Mouse (Mus musculus) kidney, embryonic 15.5 days (tissue): ENCODE measurements around the gene Mars. TPM values are rescaled to one million over a fixed set of nuclear protein-coding genes. Genes with fewer than 3 reads are reported as not detected.

Experiments
- ATAC-seq: fragments of 200-750 bp; cut with Nextera tagmentation; replicated peaks from 2 replicates; pipeline ENCODE4 v1.8.0; 2017; ENCODE audit warnings: moderate TSS enrichment; ENCODE audit not compliant: low FRiP score
- H3K27ac ChIP-seq: fragments of 300-500 bp; sonication (generic); 2 replicates; pipeline ENCODE4 v1.5.1; 2015; ENCODE audit warnings: mild to moderate bottlenecking, inconsistent platforms
- H3K27me3 ChIP-seq: fragments of 300-500 bp; sonication (generic); 2 replicates; pipeline ENCODE4 v1.6.1; 2015; ENCODE audit warnings: inconsistent platforms
- H3K36me3 ChIP-seq: fragments of 300-500 bp; sonication (generic); 2 replicates; pipeline ENCODE4 v1.6.1; 2015; ENCODE audit warnings: inconsistent platforms
- H3K4me1 ChIP-seq: fragments of 300-500 bp; sonication (generic); 2 replicates; pipeline ENCODE4 v1.6.1; 2015; ENCODE audit warnings: inconsistent platforms
- H3K4me2 ChIP-seq: fragments of 300-500 bp; sonication (generic); 2 replicates; pipeline ENCODE4 v1.6.1; 2015; ENCODE audit warnings: moderate library complexity, mild to moderate bottlenecking, inconsistent platforms
- H3K4me3 ChIP-seq: fragments of 300-500 bp; sonication (generic); replicated peaks from 2 replicates; pipeline ENCODE4 v1.5.1; 2015; ENCODE audit warnings: mild to moderate bottlenecking, inconsistent platforms
- H3K9ac ChIP-seq: fragments of 300-500 bp; sonication (generic); 2 replicates; pipeline ENCODE4 v1.6.1; 2015; ENCODE audit warnings: mild to moderate bottlenecking, inconsistent platforms
- H3K9me3 ChIP-seq: fragments of 300-500 bp; sonication (generic); replicated peaks from 2 replicates; pipeline ENCODE4 v1.6.1; 2016; ENCODE audit warnings: inconsistent platforms
- WGBS: fragments of 180-500 bp; shearing (Covaris S2); methylation state at CpG from one replicate; pipeline ENCODE4 v1.1.7; 2015; ENCODE audit warnings: mixed read lengths; 5-methylcytosine and 5-hydroxymethylcytosine counted together
- polyA plus RNA-seq: library from polyadenylated mRNA; unstranded; fragments of >200 nt; fragmentation: Nextera tagmentation; extraction: Ambion mirVana; gene quantifications from 2 replicates; pipeline ENCODE4 v1.2.1, GENCODE M21; 2015

The Mars gene
- polyA plus RNA-seq, result 120 and 127 TPM in 2 replicates

DNA sequence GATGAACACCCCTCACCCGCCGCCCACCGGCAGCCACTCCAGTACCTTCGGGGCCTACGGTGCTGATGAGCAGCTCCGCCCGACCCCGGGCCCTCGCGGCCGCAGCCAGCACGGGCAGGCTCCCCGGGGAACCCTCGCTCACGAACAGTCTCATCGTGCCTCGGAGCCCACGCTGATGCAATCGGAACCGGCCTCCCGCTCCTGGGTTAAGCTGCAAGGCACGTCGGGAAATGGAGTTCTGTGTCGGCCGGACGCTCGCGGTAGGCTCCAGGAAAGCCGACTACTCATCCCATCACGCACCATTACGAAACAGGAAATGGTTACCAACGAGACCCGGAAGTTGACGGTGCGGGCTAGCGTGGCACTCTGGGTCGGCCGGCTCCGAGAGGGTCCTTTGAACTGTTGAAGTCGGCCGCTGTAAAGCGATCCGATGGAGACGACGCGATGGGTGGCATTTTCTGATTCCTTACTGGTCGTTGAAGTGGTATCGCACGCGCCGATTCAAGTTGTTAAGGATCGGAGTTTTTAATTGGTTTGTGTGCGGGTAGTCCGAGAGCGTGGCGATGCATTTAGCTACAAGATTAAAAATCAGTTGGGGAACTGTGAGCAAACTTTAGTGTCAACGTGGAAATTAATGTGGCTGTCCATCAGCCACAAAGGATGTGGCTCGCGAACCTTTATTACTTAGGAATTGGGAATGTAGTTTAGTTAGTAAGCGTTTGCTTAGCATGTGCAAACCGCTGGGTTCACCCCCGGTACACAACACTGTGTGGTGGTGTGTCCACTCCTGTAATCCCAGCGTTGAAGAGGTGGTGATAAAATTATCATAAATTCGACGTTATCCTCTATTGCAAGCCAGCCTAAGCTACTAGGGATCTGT lies at the start of gene Mars:
Mars (minus strand) TSS at position 311 of the 880 bp plus-strand sequence.
- H3K9me3 ChIP-seq, result no peaks in the 10 kb centered on the region
- H3K4me1 ChIP-seq, result peaks cover 18% of the 10 kb centered on the region
- H3K4me3 ChIP-seq, result peak within 1 kb of the TSS; percentile 81
- ATAC-seq, result peak; percentile 96
- WGBS, result under 1% methylated on average over 65 of the region's 65 CpGs
- no peaks in the 10 kb centered on the region for H3K27me3 ChIP-seq
- H3K9ac ChIP-seq, result peak within 1 kb of the TSS; percentile 82
- peak within 1 kb of the TSS; percentile 79 for H3K27ac ChIP-seq
- peak within 1 kb of the TSS; percentile 67 for H3K4me2 ChIP-seq
- peaks cover 32% of the 10 kb centered on the region for H3K36me3 ChIP-seq

DNA sequence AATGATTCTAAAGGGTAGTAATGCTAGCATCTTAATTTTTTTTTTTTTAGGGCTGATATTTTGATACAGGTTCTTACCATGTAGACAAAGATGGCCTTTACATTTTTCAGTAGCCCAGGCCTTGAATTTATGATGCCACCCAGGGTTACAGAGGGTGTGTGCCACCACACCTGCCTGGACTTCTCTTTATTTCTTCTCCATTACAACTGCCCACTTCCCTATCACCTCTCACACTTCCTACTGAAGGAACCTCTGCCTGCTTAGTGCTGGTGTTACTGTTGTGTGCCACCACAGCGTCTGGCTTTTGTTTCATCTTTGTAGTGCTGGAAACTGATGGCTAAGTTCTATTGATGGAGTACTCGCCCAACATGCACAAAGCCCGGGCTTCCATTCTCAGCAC lies 49.1 kb upstream of the Mars start:
- no peaks in the 10 kb centered on the region for H3K4me1 ChIP-seq
- H3K9me3 ChIP-seq, result no peaks in the 10 kb centered on the region
- no peaks in the 10 kb centered on the region for H3K27me3 ChIP-seq
- WGBS, result 87% methylated on average over 3 of the region's 3 CpGs
- H3K4me2 ChIP-seq, result no peak overlapping the region
- no peak overlapping the region for H3K27ac ChIP-seq
- H3K4me3 ChIP-seq, result no peak overlapping the region
- ATAC-seq, result no peak
- H3K9ac ChIP-seq, result no peak overlapping the region
- H3K36me3 ChIP-seq, result no peaks in the 10 kb centered on the region

DNA sequence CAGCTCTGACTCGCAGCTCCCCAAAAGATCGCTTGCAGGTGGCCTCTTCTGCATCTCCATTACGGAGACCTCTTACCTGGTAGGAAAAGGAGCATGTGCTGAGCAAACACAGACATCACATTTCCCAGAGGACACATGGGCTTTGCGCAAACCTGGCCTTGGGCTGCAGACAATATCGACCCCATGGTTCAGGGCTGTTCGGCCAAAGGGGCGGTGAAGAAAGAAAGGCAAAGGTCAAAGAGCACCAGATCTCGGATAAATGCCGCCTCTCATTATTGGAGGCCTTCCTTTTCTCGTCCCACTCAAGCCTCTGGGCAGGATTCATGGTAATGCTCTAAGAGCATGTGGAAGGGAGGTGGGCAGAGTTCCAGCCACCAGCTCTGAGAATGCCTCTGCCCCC lies 43.8 kb upstream of the Mars start:
- H3K27ac ChIP-seq, result no peak overlapping the region
- H3K4me2 ChIP-seq, result no peak overlapping the region
- H3K9ac ChIP-seq, result no peak overlapping the region
- peaks cover 4% of the 10 kb centered on the region; the same call in 1 of the 2 replicates for H3K27me3 ChIP-seq
- WGBS, result 79% methylated on average over 10 of the region's 10 CpGs
- H3K36me3 ChIP-seq, result no peaks in the 10 kb centered on the region
- no peak overlapping the region for H3K4me3 ChIP-seq
- H3K4me1 ChIP-seq, result peaks cover 10% of the 10 kb centered on the region
- no peaks in the 10 kb centered on the region for H3K9me3 ChIP-seq
- ATAC-seq, result no peak

DNA sequence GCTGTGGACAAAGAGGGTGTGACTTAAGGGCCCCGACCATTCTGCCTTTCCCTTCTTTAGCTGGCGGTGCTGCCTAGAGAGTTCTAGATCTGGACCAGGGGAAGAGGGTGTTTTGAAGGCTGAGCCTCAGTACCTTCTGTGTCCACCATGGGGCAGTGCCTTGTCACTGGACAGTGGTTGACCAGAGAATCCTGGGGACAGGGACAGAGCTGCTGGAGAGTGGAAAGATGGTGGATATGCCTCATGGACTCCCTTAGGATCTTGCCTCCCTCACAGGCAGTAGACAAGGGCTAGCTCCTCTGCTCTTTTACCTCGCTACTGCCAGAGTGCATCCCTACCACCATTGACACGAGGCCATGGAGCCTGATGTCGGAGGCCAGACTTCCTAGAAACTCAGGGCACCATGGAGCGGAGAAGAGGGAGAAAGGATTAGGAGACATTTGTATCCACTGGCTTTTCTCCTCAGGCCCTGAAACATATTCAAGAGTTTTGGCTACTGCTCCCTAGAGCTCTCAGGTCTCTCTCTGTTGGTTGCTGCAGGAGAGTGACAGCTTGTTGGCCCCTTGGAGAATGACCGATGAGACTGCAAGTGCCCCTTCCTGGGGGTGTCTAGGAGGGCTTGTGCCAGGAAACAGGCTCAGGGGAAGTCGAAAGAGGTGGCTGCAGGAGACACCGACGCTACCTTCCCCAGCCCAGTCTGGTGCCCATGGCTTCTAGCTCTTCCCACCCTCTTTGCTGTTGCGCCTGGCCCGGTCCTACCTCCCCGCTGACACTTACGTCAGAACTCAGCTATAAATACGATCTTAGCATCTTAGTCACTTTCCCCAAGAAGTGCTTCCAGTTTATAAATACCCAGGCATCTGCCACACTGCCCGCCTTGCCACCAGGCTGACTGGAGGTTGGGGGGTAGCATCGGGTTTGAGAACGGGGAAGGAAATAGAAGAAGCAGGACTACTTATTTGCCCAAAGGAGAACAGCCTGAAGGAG lies 42.6 kb upstream of the Mars start, which contains the start of gene Inhbe:
Inhbe (minus strand) TSS at position 503 of the 987 bp plus-strand sequence.
- peaks cover 4% of the 10 kb centered on the region; the same call in 1 of the 2 replicates for H3K27me3 ChIP-seq
- peaks cover 10% of the 10 kb centered on the region for H3K4me1 ChIP-seq
- H3K9ac ChIP-seq, result no peak within 1 kb of the TSS
- H3K36me3 ChIP-seq, result no peaks in the 10 kb centered on the region
- no peak for ATAC-seq
- no peak within 1 kb of the TSS for H3K4me2 ChIP-seq
- WGBS, result 84% methylated on average over 18 of the region's 18 CpGs
- no peak within 1 kb of the TSS for H3K4me3 ChIP-seq
- H3K27ac ChIP-seq, result no peak within 1 kb of the TSS
- no peaks in the 10 kb centered on the region for H3K9me3 ChIP-seq

DNA sequence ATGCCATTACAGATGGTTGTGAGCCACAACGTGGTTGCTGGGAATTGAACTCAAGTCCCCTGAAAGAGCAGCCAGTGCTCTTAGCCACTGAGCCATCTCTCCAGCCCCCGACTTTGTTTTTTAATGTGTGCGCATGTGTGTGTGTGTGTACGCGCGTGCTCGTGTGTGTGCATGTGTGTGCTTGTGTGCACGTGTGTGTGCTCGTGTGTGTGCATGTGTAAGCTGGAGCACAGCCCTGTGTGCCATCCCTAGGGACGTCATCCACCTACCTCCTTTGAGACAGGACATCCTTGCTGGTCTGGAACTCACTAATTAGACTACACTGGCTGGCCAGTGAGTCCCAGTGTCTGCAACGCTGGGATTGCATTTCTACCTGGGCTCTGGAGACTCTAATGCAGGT lies 41.2 kb upstream of the Mars start:
- Histone ChIP-seq H3K36me3 (no peaks in the 10 kb centered on the region), H3K27me3 (peaks cover 4% of the 10 kb centered on the region; the same call in 1 of the 2 replicates), H3K27ac (no peak overlapping the region), H3K9me3 (no peaks in the 10 kb centered on the region), H3K4me1 (peaks cover 10% of the 10 kb centered on the region), H3K4me3 (no peak overlapping the region), H3K4me2 (no peak overlapping the region), H3K9ac (no peak overlapping the region)
- no peak for ATAC-seq
- 90% methylated on average over 11 of the region's 11 CpGs for WGBS

DNA sequence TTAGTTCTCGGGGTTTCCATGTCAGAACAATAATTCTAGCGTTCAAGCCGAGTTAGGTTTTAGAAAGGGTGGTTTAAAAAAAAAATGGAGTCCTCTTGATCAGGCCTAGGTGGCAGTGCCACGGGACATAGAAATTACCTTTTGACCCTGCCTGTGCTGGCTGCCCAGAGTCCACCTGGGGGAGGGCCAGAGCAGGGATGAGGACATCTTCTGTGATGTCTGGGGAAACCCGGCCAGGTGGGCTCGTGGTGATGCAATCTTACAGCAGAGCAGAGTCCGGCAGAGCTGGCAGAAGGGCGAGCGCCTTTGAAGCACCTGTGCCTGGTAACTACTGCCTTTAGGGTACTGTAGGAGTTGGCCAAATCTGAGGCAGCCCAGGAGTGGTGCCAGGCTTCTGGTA lies 40.6 kb upstream of the Mars start:
- Histone ChIP-seq H3K27me3 (peaks cover 4% of the 10 kb centered on the region; the same call in 1 of the 2 replicates), H3K4me3 (no peak overlapping the region), H3K9me3 (no peaks in the 10 kb centered on the region), H3K36me3 (no peaks in the 10 kb centered on the region), H3K9ac (no peak overlapping the region), H3K4me1 (peaks cover 10% of the 10 kb centered on the region), H3K27ac (no peak overlapping the region), H3K4me2 (no peak overlapping the region; the same call in 1 of the 2 replicates)
- no peak for ATAC-seq
- 81% methylated on average over 9 of the region's 9 CpGs for WGBS

DNA sequence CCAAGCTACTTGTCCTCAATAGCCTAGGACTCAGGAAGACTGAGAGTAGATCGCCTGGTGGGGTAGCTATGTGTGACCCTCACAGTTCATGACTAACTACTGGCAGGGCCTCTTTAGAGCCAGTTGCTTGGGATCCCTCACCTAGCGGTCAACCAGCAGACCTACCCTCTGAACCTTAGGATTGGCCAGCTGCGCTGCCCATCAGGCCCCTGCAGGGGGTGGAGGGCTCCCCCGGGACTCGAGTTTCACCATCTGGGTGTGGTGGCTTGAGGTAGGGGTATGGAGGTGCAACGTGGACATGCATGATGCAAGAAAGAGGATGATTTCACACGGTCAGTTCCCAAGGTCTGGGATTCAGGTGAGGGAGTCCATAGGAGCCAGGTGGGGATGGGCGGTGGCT lies 40.1 kb upstream of the Mars start:
- peaks cover 4% of the 10 kb centered on the region; the same call in 1 of the 2 replicates for H3K27me3 ChIP-seq
- H3K4me1 ChIP-seq, result peaks cover 10% of the 10 kb centered on the region
- no peaks in the 10 kb centered on the region for H3K9me3 ChIP-seq
- no peak overlapping the region for H3K9ac ChIP-seq
- H3K36me3 ChIP-seq, result no peaks in the 10 kb centered on the region
- H3K4me3 ChIP-seq, result no peak overlapping the region
- WGBS, result 62% methylated on average over 8 of the region's 8 CpGs
- no peak overlapping the region for H3K27ac ChIP-seq
- no peak overlapping the region; the same call in 1 of the 2 replicates for H3K4me2 ChIP-seq
- ATAC-seq, result peak; percentile 26; the same call in 1 of the 2 replicates

DNA sequence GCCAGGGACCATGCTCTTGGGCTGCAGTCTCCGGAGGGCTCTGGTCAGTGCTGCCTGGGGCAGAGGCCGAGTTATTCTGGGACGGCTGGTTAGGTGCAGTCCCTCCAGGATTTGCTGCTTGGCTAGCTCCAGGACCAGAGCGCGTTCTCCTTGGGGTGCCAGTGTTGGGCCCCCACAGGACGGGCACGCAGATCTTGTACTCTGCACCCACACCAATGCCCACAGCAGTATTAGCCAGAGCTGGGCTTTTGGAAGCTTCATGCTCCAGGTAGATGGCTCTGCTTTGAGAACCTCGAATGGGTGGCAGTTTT lies 39.7 kb upstream of the Mars start:
- no peak overlapping the region for H3K27ac ChIP-seq
- H3K4me3 ChIP-seq, result no peak overlapping the region
- whole genome bisulfite sequencing, result 76% methylated on average over 8 of the region's 8 CpGs
- no peak overlapping the region for H3K9ac ChIP-seq
- H3K4me2 ChIP-seq, result peak overlapping the region; percentile 55; the same call in 1 of the 2 replicates
- H3K4me1 ChIP-seq, result peaks cover 10% of the 10 kb centered on the region
- no peak for ATAC-seq
- no peaks in the 10 kb centered on the region for H3K9me3 ChIP-seq
- peaks cover 4% of the 10 kb centered on the region; the same call in 1 of the 2 replicates for H3K27me3 ChIP-seq
- H3K36me3 ChIP-seq, result no peaks in the 10 kb centered on the region

DNA sequence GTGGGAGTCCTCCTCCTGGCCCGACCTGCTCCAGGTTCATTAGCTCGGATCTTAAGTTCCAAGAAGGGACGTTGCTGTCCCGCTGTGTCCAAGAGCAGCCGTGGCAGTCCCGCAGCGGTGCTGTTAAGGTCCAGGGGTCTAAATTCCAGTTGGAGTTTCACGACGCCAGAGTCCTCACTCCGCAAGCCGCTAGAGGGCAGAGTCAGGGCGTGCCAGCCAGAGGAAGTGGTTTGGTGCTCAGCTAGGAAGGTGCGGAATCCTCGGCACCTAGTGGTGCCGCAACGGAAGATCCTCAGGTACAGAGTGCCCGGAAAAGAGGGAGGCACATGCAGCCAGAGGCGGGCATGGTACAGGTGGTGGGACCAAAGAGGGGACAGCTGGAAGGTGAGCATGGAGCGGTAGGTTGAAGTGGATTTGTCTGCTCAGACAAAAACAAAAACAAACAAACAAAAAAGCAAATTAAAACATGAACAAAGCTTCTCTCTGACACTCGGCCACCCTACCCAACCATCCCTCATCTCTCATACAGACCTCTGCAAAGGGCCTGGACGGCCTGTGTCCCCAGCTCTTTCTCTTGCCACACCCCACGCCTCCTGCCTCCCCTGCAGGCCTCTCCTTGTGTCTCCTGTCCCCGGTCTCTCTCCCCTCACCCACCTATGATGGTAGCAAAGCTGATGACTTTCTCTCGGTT lies 39.2 kb upstream of the Mars start:
- ATAC-seq, result peak; percentile 71
- Histone ChIP-seq H3K27ac (no peak overlapping the region), H3K27me3 (peaks cover 4% of the 10 kb centered on the region; the same call in 1 of the 2 replicates), H3K4me3 (peak overlapping the region; percentile 31), H3K4me2 (peak overlapping the region; percentile 55), H3K36me3 (no peaks in the 10 kb centered on the region), H3K9ac (peak overlapping the region; percentile 24; the same call in 1 of the 2 replicates), H3K9me3 (no peaks in the 10 kb centered on the region), H3K4me1 (peaks cover 10% of the 10 kb centered on the region)
- 11% methylated on average over 24 of the region's 24 CpGs for WGBS

DNA sequence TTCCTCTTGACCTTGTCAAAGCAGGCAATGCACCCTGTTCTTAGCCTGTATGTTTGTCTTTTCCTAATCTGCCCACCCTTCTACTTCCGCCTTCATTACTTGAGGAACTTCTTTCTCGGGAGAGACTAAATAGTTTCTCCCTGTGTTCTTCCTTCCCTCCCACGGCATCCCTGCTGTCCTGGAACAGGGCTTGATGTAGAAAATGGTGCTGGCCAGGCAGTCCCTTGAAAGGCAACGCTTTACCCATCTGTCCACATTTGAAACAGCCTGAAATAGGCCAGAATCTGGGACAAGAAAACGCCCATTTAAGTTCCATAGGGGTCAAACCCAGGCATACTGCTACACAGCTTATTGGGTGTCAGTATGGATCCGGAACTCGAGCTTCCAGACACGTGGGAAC lies 38.2 kb upstream of the Mars start:
- no peak overlapping the region for H3K4me3 ChIP-seq
- 77% methylated on average over 8 of the region's 8 CpGs for WGBS
- no peak overlapping the region for H3K27ac ChIP-seq
- H3K4me2 ChIP-seq, result no peak overlapping the region
- ATAC-seq, result no peak
- peaks cover 4% of the 10 kb centered on the region; the same call in 1 of the 2 replicates for H3K27me3 ChIP-seq
- no peaks in the 10 kb centered on the region for H3K9me3 ChIP-seq
- no peaks in the 10 kb centered on the region for H3K36me3 ChIP-seq
- no peak overlapping the region for H3K9ac ChIP-seq
- peaks cover 10% of the 10 kb centered on the region for H3K4me1 ChIP-seq

DNA sequence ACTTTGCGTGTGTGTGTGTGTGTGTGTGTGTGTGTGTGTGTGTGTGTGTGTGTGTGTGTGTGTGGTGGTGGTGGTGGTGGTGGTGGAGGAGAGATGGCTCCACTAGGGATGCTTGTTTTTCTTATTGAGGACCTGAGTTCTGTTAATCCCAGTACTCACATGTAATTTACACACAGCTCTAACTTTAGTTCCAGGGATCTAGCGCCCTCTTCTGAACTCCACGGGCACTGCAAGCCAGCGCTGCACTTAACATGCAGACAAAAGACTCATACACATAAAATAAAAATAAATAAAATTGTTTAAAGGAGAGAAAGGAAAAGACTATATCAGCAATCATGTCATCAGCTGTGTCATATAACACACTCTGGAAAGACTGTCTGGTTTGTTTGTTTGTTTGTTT lies 37.4 kb upstream of the Mars start:
- H3K4me1 ChIP-seq, result peaks cover 10% of the 10 kb centered on the region
- peaks cover 4% of the 10 kb centered on the region; the same call in 1 of the 2 replicates for H3K27me3 ChIP-seq
- ATAC-seq, result no peak
- no peak overlapping the region for H3K4me2 ChIP-seq
- H3K27ac ChIP-seq, result no peak overlapping the region
- no peak overlapping the region for H3K4me3 ChIP-seq
- 66% methylated on average over 4 of the region's 4 CpGs for WGBS
- H3K9ac ChIP-seq, result no peak overlapping the region
- H3K9me3 ChIP-seq, result no peaks in the 10 kb centered on the region
- no peaks in the 10 kb centered on the region for H3K36me3 ChIP-seq
